Mouse (Mus musculus) erythroblast, embryonic 14.5 days (primary cell): Measurements from ENCODE around the gene Tgfbr3. TPM values are rescaled to one million over a fixed set of nuclear protein-coding genes. Genes with fewer than 3 reads are reported as not detected.

Experiments used
- H3K27me3 ChIP-seq: 2 replicates; pipeline ENCODE4 v1.6.1; 2012; ENCODE audit warnings: inconsistent platforms; ENCODE audit not compliant: control insufficient read depth
- H3K36me3 ChIP-seq: 2 replicates; pipeline ENCODE4 v1.6.1; 2012; ENCODE audit warnings: mild to moderate bottlenecking, inconsistent platforms; ENCODE audit not compliant: control insufficient read depth
- H3K4me1 ChIP-seq: 2 replicates; pipeline ENCODE4 v1.6.1; 2012; ENCODE audit warnings: inconsistent platforms; ENCODE audit not compliant: control insufficient read depth
- H3K4me3 ChIP-seq: replicated peaks from 2 replicates; pipeline ENCODE3; 2012; ENCODE audit warnings: moderate library complexity, mild to moderate bottlenecking, inconsistent platforms
- H3K9me3 ChIP-seq: 2 replicates; pipeline ENCODE4 v1.6.1; 2012; ENCODE audit warnings: low read length, inconsistent platforms, mixed read lengths; ENCODE audit not compliant: control insufficient read depth
- GATA1 ChIP-seq: IDR thresholded peaks from 2 replicates; pipeline ENCODE4 v1.6.1; 2012; ENCODE audit warnings: low read length, inconsistent platforms, mixed read lengths
- TAL1 ChIP-seq: IDR thresholded peaks from 3 replicates; pipeline ENCODE4 v1.6.1; 2012; ENCODE audit warnings: low read length, inconsistent platforms, mixed read lengths
- polyA plus RNA-seq: library from polyadenylated mRNA; stranded (reverse); fragments of >175 nt; gene quantifications from 2 replicates; pipeline ENCODE4 v1.2.3, GENCODE M21; 2012

Gene Tgfbr3
- polyA plus RNA-seq, 1 experiment, result 0.03 TPM

- no peak overlapping the region for H3K4me3 ChIP-seq
- H3K27me3 ChIP-seq, result no peaks in the 10 kb centered on the region
- TF ChIP-seq TAL1 (no peak), GATA1 (no peak)
- no peaks in the 10 kb centered on the region for H3K36me3 ChIP-seq
- H3K9me3 ChIP-seq, result no peaks in the 10 kb centered on the region
- peaks cover 31% of the 10 kb centered on the region for H3K4me1 ChIP-seq
Measured at GRCm38 (mm10) chr5:107193160-107193559, 96.3 kb downstream of the Tgfbr3 start.

- Histone ChIP-seq H3K27me3 (no peaks in the 10 kb centered on the region), H3K36me3 (no peaks in the 10 kb centered on the region), H3K4me3 (no peak overlapping the region), H3K9me3 (no peaks in the 10 kb centered on the region), H3K4me1 (peaks cover 31% of the 10 kb centered on the region)
- TF ChIP-seq TAL1 (no peak), GATA1 (no peak)
Measured at GRCm38 (mm10) chr5:107192372-107192771, 97.1 kb downstream of the Tgfbr3 start.

- Histone ChIP-seq H3K36me3 (no peaks in the 10 kb centered on the region), H3K9me3 (no peaks in the 10 kb centered on the region), H3K4me3 (no peak overlapping the region), H3K27me3 (no peaks in the 10 kb centered on the region), H3K4me1 (peaks cover 15% of the 10 kb centered on the region)
- TF ChIP-seq GATA1, result no peak
Measured at GRCm38 (mm10) chr5:107188551-107188950, 100.9 kb downstream of the Tgfbr3 start.

- no peak for TF ChIP-seq TAL1
- no peak for TF ChIP-seq GATA1
- H3K9me3 ChIP-seq, result no peaks in the 10 kb centered on the region
- H3K27me3 ChIP-seq, result no peaks in the 10 kb centered on the region
- no peak overlapping the region for H3K4me3 ChIP-seq
- H3K36me3 ChIP-seq, result no peaks in the 10 kb centered on the region
- H3K4me1 ChIP-seq, result peaks cover 10% of the 10 kb centered on the region
Measured at GRCm38 (mm10) chr5:107186206-107186605, 103.2 kb downstream of the Tgfbr3 start.

DNA sequence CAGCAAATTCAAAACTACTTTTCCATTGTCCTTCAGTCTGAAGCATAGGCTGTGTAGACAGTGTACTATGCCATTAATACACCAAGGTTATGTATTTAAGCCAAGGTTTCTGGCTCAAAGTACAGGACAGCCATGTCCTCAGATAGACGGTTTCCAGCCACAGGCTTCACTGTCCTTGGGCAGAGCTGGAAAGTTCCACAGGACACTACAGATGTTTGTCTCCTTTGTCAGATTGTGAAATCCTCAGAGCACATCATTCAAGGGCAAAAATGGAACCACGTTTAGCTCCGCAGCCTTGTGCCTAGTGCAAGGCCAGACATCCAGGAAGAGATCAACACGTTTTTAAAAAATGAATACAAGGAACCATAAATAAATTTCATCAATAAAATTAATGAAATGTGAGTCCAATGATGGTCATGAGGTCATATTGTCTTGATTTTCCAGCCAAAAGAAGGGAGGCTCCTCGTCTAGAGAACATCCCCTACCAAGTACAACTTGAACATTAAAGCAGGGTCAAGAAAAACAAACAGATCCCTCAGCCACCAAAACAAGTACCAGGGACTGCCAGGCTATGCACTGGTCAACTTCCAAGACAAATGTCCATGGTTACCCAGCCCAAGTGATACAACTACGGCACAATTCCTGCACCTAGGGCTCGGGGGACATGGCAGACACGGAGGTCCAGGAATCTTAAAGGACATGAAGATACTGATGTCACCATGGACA lies 105.1 kb downstream of the Tgfbr3 start:
- TF ChIP-seq TAL1, result no peak
- no peak for TF ChIP-seq GATA1

DNA sequence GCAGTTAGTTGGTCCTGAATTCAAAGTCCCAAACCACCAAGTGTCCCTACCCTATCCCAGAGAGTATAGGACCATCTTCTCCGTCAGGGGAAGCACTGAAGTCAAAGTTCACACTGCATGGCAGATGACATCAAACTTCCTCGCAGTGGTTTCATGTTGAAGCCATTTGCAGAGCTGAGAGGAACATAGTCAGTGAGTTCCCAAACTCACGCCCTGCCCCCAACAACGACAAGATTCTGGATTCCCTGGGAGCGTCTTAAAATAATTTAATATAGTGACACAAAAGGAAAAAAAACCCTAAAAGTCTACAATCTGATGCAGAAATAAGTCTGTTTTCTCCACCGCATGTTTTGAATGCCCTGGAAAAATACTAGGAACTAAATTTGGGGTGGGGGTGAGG lies 105.9 kb downstream of the Tgfbr3 start:
- TF ChIP-seq GATA1 (no peak), TAL1 (no peak)
- Histone ChIP-seq H3K4me1 (peaks cover 16% of the 10 kb centered on the region), H3K4me3 (no peak overlapping the region), H3K9me3 (no peaks in the 10 kb centered on the region), H3K36me3 (no peaks in the 10 kb centered on the region), H3K27me3 (no peaks in the 10 kb centered on the region)

More for the DNA sequence above, 105.1 kb downstream of the Tgfbr3 start:
- H3K27me3 ChIP-seq, result no peaks in the 10 kb centered on the region
- H3K9me3 ChIP-seq, result no peaks in the 10 kb centered on the region
- no peaks in the 10 kb centered on the region for H3K36me3 ChIP-seq
- H3K4me3 ChIP-seq, result no peak overlapping the region
- peaks cover 13% of the 10 kb centered on the region for H3K4me1 ChIP-seq

- peaks cover 21% of the 10 kb centered on the region for H3K4me1 ChIP-seq
- no peak overlapping the region for H3K4me3 ChIP-seq
- TF ChIP-seq TAL1, result no peak
- TF ChIP-seq GATA1, result no peak
- H3K27me3 ChIP-seq, result no peaks in the 10 kb centered on the region
- H3K9me3 ChIP-seq, result no peaks in the 10 kb centered on the region
- H3K36me3 ChIP-seq, result no peaks in the 10 kb centered on the region
Measured at GRCm38 (mm10) chr5:107182721-107183120, 106.7 kb downstream of the Tgfbr3 start.

DNA sequence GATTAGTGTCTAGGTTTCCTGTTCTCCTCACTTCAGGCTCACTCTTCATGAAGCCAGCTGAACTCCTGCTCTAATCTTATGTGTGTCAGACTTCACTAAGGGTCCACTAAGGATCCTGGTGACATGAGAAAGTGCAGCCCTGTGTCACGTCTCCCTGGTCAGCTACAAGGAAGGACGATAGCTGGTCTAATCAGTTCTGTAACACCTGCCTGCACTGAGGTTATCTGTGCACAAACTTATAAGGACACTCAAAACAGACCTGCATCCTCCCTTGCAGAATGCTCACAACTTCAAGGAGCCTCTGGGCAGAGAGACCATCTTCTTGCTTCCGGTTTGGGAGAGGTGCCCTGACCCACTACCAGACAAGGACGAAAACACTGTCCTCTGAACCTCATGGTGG lies 107.6 kb downstream of the Tgfbr3 start:
- TF ChIP-seq TAL1 (no peak), GATA1 (no peak)
- no peaks in the 10 kb centered on the region for H3K27me3 ChIP-seq
- no peak overlapping the region for H3K4me3 ChIP-seq
- peaks cover 27% of the 10 kb centered on the region for H3K4me1 ChIP-seq
- H3K9me3 ChIP-seq, result no peaks in the 10 kb centered on the region
- H3K36me3 ChIP-seq, result no peaks in the 10 kb centered on the region

DNA sequence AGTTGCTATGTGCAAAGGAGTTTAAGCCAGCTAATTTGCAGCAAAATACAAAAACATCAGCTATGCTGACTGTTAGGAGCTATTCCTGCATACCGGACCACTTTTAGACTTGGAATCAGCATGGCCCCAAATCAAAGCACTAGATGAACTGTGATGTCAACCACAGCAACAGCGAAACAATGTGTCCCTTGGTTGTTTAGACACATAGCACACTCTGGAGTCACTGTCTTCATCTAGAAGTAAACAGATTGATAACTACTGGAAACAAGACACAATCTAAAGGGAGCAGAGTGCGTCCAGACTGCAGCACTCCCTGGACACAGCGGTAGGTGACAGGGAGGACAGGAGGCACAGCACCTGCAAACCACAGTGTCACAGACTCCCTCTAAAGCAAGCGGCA lies 110.2 kb downstream of the Tgfbr3 start:
- Histone ChIP-seq H3K4me1 (peaks cover 27% of the 10 kb centered on the region), H3K27me3 (no peaks in the 10 kb centered on the region), H3K9me3 (no peaks in the 10 kb centered on the region), H3K4me3 (no peak overlapping the region), H3K36me3 (no peaks in the 10 kb centered on the region)
- TF ChIP-seq GATA1, result no peak
- no peak for TF ChIP-seq TAL1

DNA sequence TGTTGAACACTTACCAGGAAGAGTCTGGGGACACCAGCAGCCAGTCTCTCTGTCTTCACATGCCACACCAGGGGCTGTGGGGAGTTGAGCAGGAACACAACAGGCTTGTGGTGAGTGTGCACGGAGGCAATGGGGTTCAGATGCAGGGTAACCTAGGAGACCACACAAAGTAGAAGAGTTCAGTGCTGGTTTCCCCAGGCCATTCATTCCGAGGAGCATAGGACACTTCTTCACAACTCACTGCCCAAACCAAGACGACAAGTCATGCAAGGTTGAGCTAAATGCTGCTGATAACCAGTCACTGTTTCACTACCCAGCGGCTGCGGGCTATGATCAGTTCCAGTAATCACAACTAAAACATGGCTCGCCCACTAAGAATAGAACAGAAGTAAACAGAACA lies 111.6 kb downstream of the Tgfbr3 start:
- TF ChIP-seq TAL1 (no peak), GATA1 (no peak)
- no peaks in the 10 kb centered on the region; the same call in 1 of the 2 replicates for H3K36me3 ChIP-seq
- no peaks in the 10 kb centered on the region for H3K27me3 ChIP-seq
- H3K9me3 ChIP-seq, result no peaks in the 10 kb centered on the region
- no peak overlapping the region for H3K4me3 ChIP-seq
- peaks cover 35% of the 10 kb centered on the region for H3K4me1 ChIP-seq
